Mouse (Mus musculus): Measurements from ENCODE around the gene Calm5. TPM values are rescaled to one million over a fixed set of nuclear protein-coding genes. Genes with fewer than 3 reads are reported as not detected.
"Not testable (repeated sequence)": the region's sequence is repeated elsewhere in the genome, so short reads cannot be mapped to it uniquely, and the experiment has no call there.

The Calm5 gene
- not detected in 2 replicates for polyA plus RNA-seq (2014; fragmentation: Nextera tagmentation; extraction: Ambion mirVana)

- DNase-seq (ENCODE audit: low spot score); H3K27me3 ChIP-seq (ENCODE audit: control insufficient read depth, insufficient read depth, low read length); H3K4me2 ChIP-seq (ENCODE audit: low read depth, severe bottlenecking); H3K36me3 ChIP-seq (ENCODE audit: control insufficient read depth, insufficient read depth, low read length); H3K9me3 ChIP-seq (ENCODE audit: control insufficient read depth, low read length); H3K27ac ChIP-seq (replicated peaks; ENCODE audit: low read depth, low read length); H3K4me1 ChIP-seq (ENCODE audit: control insufficient read depth, insufficient read depth, low read length); ATAC-seq (ENCODE audit: insufficient number of reproducible peaks, low FRiP score, low TSS enrichment, low read depth); H3K9ac ChIP-seq (ENCODE audit: low read length); H3K4me3 ChIP-seq (ENCODE audit: low read depth, low read length): not testable (repeated sequence)
- 86% methylated on average over 3 of the region's 3 CpGs for WGBS
These were observed at the start of gene Calm5 for GRCm38 (mm10) chr13:3853648-3854333. Gene Calm5 (plus strand): TSS chr13:3854173.

GRCm38 (mm10) chr13:3804186-3804585 is 49.8 kb upstream of the Calm5 start, which contains the start of gene Calml3:
Gene Calml3 (minus strand): TSS chr13:3804316.
- Histone ChIP-seq H3K27me3 (ENCODE audit: control insufficient read depth, insufficient read depth, low read length) (no peaks in the 10 kb centered on the region), H3K36me3 (ENCODE audit: control insufficient read depth, insufficient read depth, low read length) (no peaks in the 10 kb centered on the region), H3K9me3 (ENCODE audit: control insufficient read depth, low read length) (no peaks in the 10 kb centered on the region), H3K4me1 (ENCODE audit: control insufficient read depth, insufficient read depth, low read length) (no peaks in the 10 kb centered on the region), H3K9ac (ENCODE audit: low read length) (no peak within 1 kb of the TSS), H3K4me3 (ENCODE audit: low read depth, low read length) (no peak within 1 kb of the TSS), H3K4me2 (ENCODE audit: low read depth, severe bottlenecking) (no peak within 1 kb of the TSS), H3K27ac (replicated peaks; ENCODE audit: low read depth, low read length) (no peak within 1 kb of the TSS)
- no peak for ATAC-seq (ENCODE audit: insufficient number of reproducible peaks, low FRiP score, low TSS enrichment, low read depth)
- no peak for DNase-seq (ENCODE audit: low spot score)
- WGBS: 80% methylated on average over 13 of the region's 13 CpGs

- Histone ChIP-seq H3K36me3 (ENCODE audit: control insufficient read depth, insufficient read depth, low read length) (no peaks in the 10 kb centered on the region), H3K4me2 (ENCODE audit: low read depth, severe bottlenecking) (no peak overlapping the region), H3K27me3 (ENCODE audit: control insufficient read depth, insufficient read depth, low read length) (no peaks in the 10 kb centered on the region), H3K9me3 (ENCODE audit: control insufficient read depth, low read length) (no peaks in the 10 kb centered on the region), H3K4me1 (ENCODE audit: control insufficient read depth, insufficient read depth, low read length) (no peaks in the 10 kb centered on the region), H3K27ac (replicated peaks; ENCODE audit: low read depth, low read length) (no peak overlapping the region), H3K4me3 (ENCODE audit: low read depth, low read length) (no peak overlapping the region), H3K9ac (ENCODE audit: low read length) (no peak overlapping the region)
- DNase-seq (ENCODE audit: low spot score): no peak
- 77% methylated on average over 2 of the region's 2 CpGs for WGBS
- ATAC-seq (ENCODE audit: insufficient number of reproducible peaks, low FRiP score, low TSS enrichment, low read depth): no peak
These were observed 48.8 kb upstream of the Calm5 start for GRCm38 (mm10) chr13:3805132-3805531.

GRCm38 (mm10) chr13:3805638-3806037 is 48.3 kb upstream of the Calm5 start:
- H3K4me3 ChIP-seq (ENCODE audit: low read depth, low read length): no peak overlapping the region
- WGBS: 80% methylated on average over 5 of the region's 5 CpGs
- DNase-seq (ENCODE audit: low spot score): no peak

GRCm38 (mm10) chr13:3807131-3807827 is 46.7 kb upstream of the Calm5 start:
- H3K36me3 ChIP-seq (ENCODE audit: control insufficient read depth, insufficient read depth, low read length): no peaks in the 10 kb centered on the region
- no peaks in the 10 kb centered on the region for H3K9me3 ChIP-seq (ENCODE audit: control insufficient read depth, low read length)
- no peak overlapping the region for H3K27ac ChIP-seq (replicated peaks; ENCODE audit: low read depth, low read length)
- no peaks in the 10 kb centered on the region for H3K27me3 ChIP-seq (ENCODE audit: control insufficient read depth, insufficient read depth, low read length)
- no peaks in the 10 kb centered on the region for H3K4me1 ChIP-seq (ENCODE audit: control insufficient read depth, insufficient read depth, low read length)
- H3K9ac ChIP-seq (ENCODE audit: low read length): no peak overlapping the region
- no peak overlapping the region for H3K4me2 ChIP-seq (ENCODE audit: low read depth, severe bottlenecking)
- ATAC-seq (ENCODE audit: insufficient number of reproducible peaks, low FRiP score, low TSS enrichment, low read depth): no peak
- WGBS: 79% methylated on average over 7 of the region's 7 CpGs
- no peak for DNase-seq (ENCODE audit: low spot score)
- no peak overlapping the region for H3K4me3 ChIP-seq (ENCODE audit: low read depth, low read length)

More at GRCm38 (mm10) chr13:3805638-3806037, 48.3 kb upstream of the Calm5 start:
- H3K36me3 ChIP-seq (ENCODE audit: control insufficient read depth, insufficient read depth, low read length): no peaks in the 10 kb centered on the region
- no peak for ATAC-seq (ENCODE audit: insufficient number of reproducible peaks, low FRiP score, low TSS enrichment, low read depth)
- no peak overlapping the region for H3K4me2 ChIP-seq (ENCODE audit: low read depth, severe bottlenecking)
- H3K27ac ChIP-seq (replicated peaks; ENCODE audit: low read depth, low read length): no peak overlapping the region
- H3K27me3 ChIP-seq (ENCODE audit: control insufficient read depth, insufficient read depth, low read length): no peaks in the 10 kb centered on the region
- no peaks in the 10 kb centered on the region for H3K4me1 ChIP-seq (ENCODE audit: control insufficient read depth, insufficient read depth, low read length)
- H3K9me3 ChIP-seq (ENCODE audit: control insufficient read depth, low read length): no peaks in the 10 kb centered on the region
- H3K9ac ChIP-seq (ENCODE audit: low read length): no peak overlapping the region

GRCm38 (mm10) chr13:3818012-3818739 is 35.8 kb upstream of the Calm5 start:
- Histone ChIP-seq H3K4me1 (ENCODE audit: control insufficient read depth, insufficient read depth, low read length) (no peaks in the 10 kb centered on the region), H3K9ac (ENCODE audit: low read length) (no peak overlapping the region), H3K4me3 (ENCODE audit: low read depth, low read length) (no peak overlapping the region), H3K36me3 (ENCODE audit: control insufficient read depth, insufficient read depth, low read length) (no peaks in the 10 kb centered on the region), H3K27me3 (ENCODE audit: control insufficient read depth, insufficient read depth, low read length) (no peaks in the 10 kb centered on the region), H3K27ac (replicated peaks; ENCODE audit: low read depth, low read length) (no peak overlapping the region), H3K9me3 (ENCODE audit: control insufficient read depth, low read length) (no peaks in the 10 kb centered on the region), H3K4me2 (ENCODE audit: low read depth, severe bottlenecking) (no peak overlapping the region)
- ATAC-seq (ENCODE audit: insufficient number of reproducible peaks, low FRiP score, low TSS enrichment, low read depth): no peak
- 80% methylated on average over 5 of the region's 5 CpGs for WGBS
- no peak for DNase-seq (ENCODE audit: low spot score)

GRCm38 (mm10) chr13:3818740-3819076 is 35.3 kb upstream of the Calm5 start:
- H3K36me3 ChIP-seq (ENCODE audit: control insufficient read depth, insufficient read depth, low read length): no peaks in the 10 kb centered on the region
- no peaks in the 10 kb centered on the region for H3K4me1 ChIP-seq (ENCODE audit: control insufficient read depth, insufficient read depth, low read length)
- no peak overlapping the region for H3K4me2 ChIP-seq (ENCODE audit: low read depth, severe bottlenecking)
- 95% methylated on average over 2 of the region's 2 CpGs for WGBS
- no peak overlapping the region for H3K27ac ChIP-seq (replicated peaks; ENCODE audit: low read depth, low read length)
- DNase-seq (ENCODE audit: low spot score) (no peak), ATAC-seq (ENCODE audit: insufficient number of reproducible peaks, low FRiP score, low TSS enrichment, low read depth) (no peak)
- H3K27me3 ChIP-seq (ENCODE audit: control insufficient read depth, insufficient read depth, low read length): no peaks in the 10 kb centered on the region
- no peaks in the 10 kb centered on the region for H3K9me3 ChIP-seq (ENCODE audit: control insufficient read depth, low read length)
- no peak overlapping the region for H3K4me3 ChIP-seq (ENCODE audit: low read depth, low read length)
- no peak overlapping the region for H3K9ac ChIP-seq (ENCODE audit: low read length)

GRCm38 (mm10) chr13:3822105-3822504 is 31.9 kb upstream of the Calm5 start:
- Histone ChIP-seq H3K27me3 (ENCODE audit: control insufficient read depth, insufficient read depth, low read length) (no peaks in the 10 kb centered on the region), H3K36me3 (ENCODE audit: control insufficient read depth, insufficient read depth, low read length) (no peaks in the 10 kb centered on the region), H3K4me2 (ENCODE audit: low read depth, severe bottlenecking) (no peak overlapping the region), H3K9ac (ENCODE audit: low read length) (no peak overlapping the region), H3K9me3 (ENCODE audit: control insufficient read depth, low read length) (no peaks in the 10 kb centered on the region), H3K4me1 (ENCODE audit: control insufficient read depth, insufficient read depth, low read length) (no peaks in the 10 kb centered on the region), H3K27ac (replicated peaks; ENCODE audit: low read depth, low read length) (no peak overlapping the region), H3K4me3 (ENCODE audit: low read depth, low read length) (no peak overlapping the region)
- ATAC-seq (ENCODE audit: insufficient number of reproducible peaks, low FRiP score, low TSS enrichment, low read depth) (no peak), DNase-seq (ENCODE audit: low spot score) (no peak)
- WGBS: 68% methylated on average over 4 of the region's 4 CpGs
